Mouse (Mus musculus) spleen, adult 2 months (tissue): ENCODE data around the gene Fbf1.

Experiments used
- CTCF ChIP-seq: fragments of 200-500 bp; IDR thresholded peaks from 2 replicates; pipeline ENCODE4 v1.5.1; 2011; ENCODE audit warnings: mild to moderate bottlenecking, inconsistent platforms; ENCODE audit not compliant: insufficient read depth, insufficient read length, insufficient replicate concordance; ENCODE audit errors: extremely low read depth
- POLR2A ChIP-seq: fragments of 200-500 bp; IDR thresholded peaks from 2 replicates; pipeline ENCODE4 v1.6.1; 2011; ENCODE audit warnings: low read depth, low read length, inconsistent platforms

DNA sequence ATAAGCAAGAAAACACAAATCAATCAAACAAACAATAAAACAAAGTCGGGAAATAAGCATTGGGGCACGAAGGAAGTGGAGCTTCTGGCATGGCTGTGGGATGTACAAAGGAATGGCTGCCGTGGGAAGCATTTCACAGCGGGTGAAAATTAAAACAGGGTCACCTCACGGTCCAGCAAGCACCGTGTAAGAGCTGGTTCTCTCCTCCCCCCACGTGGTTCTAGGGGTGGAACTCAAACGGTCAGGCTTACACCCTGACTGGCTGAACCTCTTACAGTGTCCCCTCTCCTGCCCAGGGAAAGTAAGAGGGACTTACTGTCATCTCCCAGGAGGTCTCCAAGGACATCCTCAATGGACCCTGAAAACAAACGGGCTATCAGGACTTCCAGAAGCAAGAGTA, 5.0 kb downstream of the Fbf1 start:
- TF ChIP-seq CTCF (no peak), POLR2A (no peak)
